Mouse (Mus musculus) ES-E14 (cell line): ENCODE data around the gene Amh.

ENCODE experiments used
- ZC3H11A ChIP-seq: IDR thresholded peaks from 2 replicates; pipeline ENCODE4 v1.6.1; 2012; ENCODE audit warnings: low read depth, mild to moderate bottlenecking, inconsistent platforms, low read length, borderline replicate concordance
- ZNF384 ChIP-seq: IDR thresholded peaks from 2 replicates; pipeline ENCODE4 v1.6.1; 2012; ENCODE audit warnings: low read depth, low read length, inconsistent platforms

DNA sequence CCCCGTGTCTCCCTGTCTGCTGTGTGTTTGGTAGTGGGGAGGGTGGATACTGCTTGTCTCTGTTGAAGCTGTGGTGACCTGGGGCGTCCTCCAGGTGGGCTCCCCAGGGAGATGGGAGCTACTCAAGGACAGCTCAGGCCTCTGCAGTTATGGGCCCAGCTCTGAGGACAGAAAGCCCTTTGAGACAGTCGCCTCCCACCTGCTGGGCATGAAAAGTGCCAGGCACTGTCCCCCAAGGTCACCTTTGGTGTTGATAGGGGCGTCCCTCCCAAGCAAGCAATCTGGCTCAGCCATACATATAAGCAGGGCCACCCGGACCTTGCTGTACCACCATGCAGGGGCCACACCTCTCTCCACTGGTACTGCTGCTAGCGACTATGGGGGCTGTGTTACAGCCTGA is at the start of gene Amh:
- TF ChIP-seq ZC3H11A (no peak), ZNF384 (no peak)
